Mouse (Mus musculus) intestine, postnatal 0 days (tissue): ENCODE results near the gene Scfd2. TPM values are rescaled to one million over a fixed set of nuclear protein-coding genes. Genes with fewer than 3 reads are reported as not detected.
A peak's percentile ranks its signal among the peaks of the same experiment; 100 is the strongest.

ENCODE experiments used
- ATAC-seq: fragments of 200-750 bp; cut with Nextera tagmentation; 2 replicates; pipeline ENCODE4 v1.8.0; 2017; ENCODE audit warnings: mild to moderate bottlenecking, moderate TSS enrichment, moderate library complexity
- H3K27ac ChIP-seq: fragments of 300-500 bp; sonication (generic); 2 replicates; pipeline ENCODE4 v1.5.1; 2014; ENCODE audit warnings: mild to moderate bottlenecking, low read depth, low read length, moderate library complexity
- H3K27me3 ChIP-seq: fragments of 300-500 bp; sonication (generic); replicated peaks from 2 replicates; pipeline ENCODE4 v1.6.1; 2014; ENCODE audit warnings: low read length, mixed read lengths; ENCODE audit not compliant: control insufficient read depth, insufficient read depth
- H3K36me3 ChIP-seq: fragments of 300-500 bp; sonication (generic); 2 replicates; pipeline ENCODE4 v1.6.1; 2014; ENCODE audit warnings: mild to moderate bottlenecking, moderate library complexity; ENCODE audit not compliant: control insufficient read depth, insufficient read depth
- H3K4me1 ChIP-seq: fragments of 300-500 bp; sonication (generic); replicated peaks from 2 replicates; pipeline ENCODE4 v1.6.1; 2014; ENCODE audit warnings: antibody characterized with exemption, low read length, mixed read lengths; ENCODE audit not compliant: control insufficient read depth, insufficient read depth
- H3K4me2 ChIP-seq: fragments of 300-500 bp; sonication (generic); replicated peaks from 2 replicates; pipeline ENCODE4 v1.6.1; 2014; ENCODE audit warnings: low read depth, mild to moderate bottlenecking, moderate library complexity
- H3K4me3 ChIP-seq: fragments of 300-500 bp; sonication (generic); 2 replicates; pipeline ENCODE4 v1.5.1; 2014; ENCODE audit warnings: low read depth, low read length
- H3K9ac ChIP-seq: fragments of 300-500 bp; sonication (generic); 2 replicates; pipeline ENCODE4 v1.6.1; 2014; ENCODE audit warnings: mild to moderate bottlenecking, low read depth, low read length
- H3K9me3 ChIP-seq: fragments of 300-500 bp; sonication (generic); 2 replicates; pipeline ENCODE4 v1.6.1; 2016; ENCODE audit warnings: mixed run types; ENCODE audit not compliant: control insufficient read depth
- CTCF ChIP-seq: sonication (generic); IDR thresholded peaks from 2 replicates; pipeline ENCODE4 v1.5.1; 2016; ENCODE audit warnings: low read depth, mild to moderate bottlenecking, control low read depth, antibody characterized with exemption, moderate library complexity
- WGBS: fragments of 180-500 bp; shearing (Covaris S2); extraction: QIAGEN DNeasy Blood & Tissue Kit; methylation state at CpG from one replicate; pipeline ENCODE4 v1.1.7; 2014; 5-methylcytosine and 5-hydroxymethylcytosine counted together
- polyA plus RNA-seq: library from polyadenylated mRNA; unstranded; fragments of >200 nt; fragmentation: Nextera tagmentation; extraction: Ambion mirVana; gene quantifications from 2 replicates; pipeline ENCODE4 v1.2.1, GENCODE M21; 2015

The Scfd2 gene
- polyA plus RNA-seq, 1 experiment from 2014 or later, result 16.8 TPM

DNA sequence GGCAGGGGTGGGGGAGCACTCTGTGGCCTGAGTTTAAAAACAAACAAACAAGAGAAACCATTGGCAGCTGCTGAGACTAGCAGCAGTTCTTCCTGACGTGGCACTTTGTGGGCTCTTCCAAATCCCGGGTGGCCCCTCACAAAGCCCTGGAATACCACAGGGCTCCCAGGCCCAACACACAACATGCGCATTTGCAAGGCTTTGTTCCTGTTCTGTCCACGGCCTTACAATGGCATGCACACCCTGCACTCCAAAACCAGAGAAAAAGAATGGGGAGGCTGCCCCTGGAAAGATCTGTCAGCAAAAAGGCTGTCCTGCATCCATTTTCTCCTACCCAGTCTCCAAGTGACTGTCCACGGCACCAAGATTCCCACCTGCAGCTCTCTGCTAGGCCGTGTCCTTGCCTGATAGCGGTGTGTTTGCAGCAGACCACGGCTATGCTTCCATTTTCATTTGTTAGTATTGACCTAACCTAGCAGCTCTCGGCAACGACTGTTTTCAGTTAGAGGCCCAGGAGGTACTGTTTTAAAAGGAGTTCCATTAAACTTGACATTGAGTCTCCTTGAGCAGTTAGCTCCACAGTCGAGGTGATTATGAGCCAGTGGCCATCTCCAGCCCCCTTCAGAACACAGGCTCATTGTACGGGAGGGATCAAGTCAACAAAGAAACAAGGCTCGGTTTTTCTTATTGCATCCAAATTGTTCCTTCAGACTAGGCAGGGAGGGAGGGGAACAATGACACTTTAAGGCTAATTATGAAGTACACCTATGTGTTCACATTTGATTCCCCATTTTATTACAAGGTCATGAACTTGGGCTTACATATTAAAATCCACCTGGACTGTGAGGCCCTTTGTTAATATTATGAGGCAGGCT lies 265.7 kb downstream of the Scfd2 start:
- Histone ChIP-seq H3K27ac (no peak overlapping the region), H3K27me3 (no peaks in the 10 kb centered on the region), H3K4me2 (no peak overlapping the region), H3K36me3 (no peaks in the 10 kb centered on the region; the same call in 1 of the 2 replicates), H3K4me3 (no peak overlapping the region), H3K9ac (no peak overlapping the region), H3K4me1 (peaks cover 1% of the 10 kb centered on the region; the same call in 1 of the 2 replicates), H3K9me3 (no peaks in the 10 kb centered on the region)
- TF ChIP-seq CTCF, result no peak
- no peak for ATAC-seq
- 59% methylated on average over 13 of the region's 13 CpGs for WGBS

DNA sequence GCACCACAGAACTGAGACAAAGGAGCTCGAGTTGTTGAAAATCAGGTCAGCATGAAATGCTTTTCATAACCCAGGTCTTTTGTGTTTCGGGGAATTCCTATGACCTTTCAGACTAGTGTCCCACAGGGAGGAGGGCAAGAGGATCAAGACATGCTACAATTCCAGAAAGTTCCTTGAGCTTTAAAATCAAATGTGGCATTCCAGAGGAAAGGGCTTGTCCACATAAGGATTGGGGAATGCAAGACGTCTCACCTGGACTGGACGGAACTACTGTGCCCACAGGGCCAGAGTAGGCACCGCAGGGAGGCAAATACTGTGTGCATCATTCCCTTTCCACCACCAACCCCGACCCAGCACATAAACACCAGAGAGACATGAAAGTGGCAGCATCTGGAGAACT lies 266.4 kb downstream of the Scfd2 start:
- Histone ChIP-seq H3K9me3 (no peaks in the 10 kb centered on the region), H3K9ac (no peak overlapping the region), H3K27ac (no peak overlapping the region), H3K36me3 (no peaks in the 10 kb centered on the region; the same call in 1 of the 2 replicates), H3K4me1 (peaks cover 4% of the 10 kb centered on the region; the same call in 1 of the 2 replicates), H3K4me3 (no peak overlapping the region), H3K27me3 (no peaks in the 10 kb centered on the region), H3K4me2 (no peak overlapping the region)
- TF ChIP-seq CTCF, result no peak
- no peak for ATAC-seq
- 75% methylated on average over 6 of the region's 6 CpGs for WGBS

DNA sequence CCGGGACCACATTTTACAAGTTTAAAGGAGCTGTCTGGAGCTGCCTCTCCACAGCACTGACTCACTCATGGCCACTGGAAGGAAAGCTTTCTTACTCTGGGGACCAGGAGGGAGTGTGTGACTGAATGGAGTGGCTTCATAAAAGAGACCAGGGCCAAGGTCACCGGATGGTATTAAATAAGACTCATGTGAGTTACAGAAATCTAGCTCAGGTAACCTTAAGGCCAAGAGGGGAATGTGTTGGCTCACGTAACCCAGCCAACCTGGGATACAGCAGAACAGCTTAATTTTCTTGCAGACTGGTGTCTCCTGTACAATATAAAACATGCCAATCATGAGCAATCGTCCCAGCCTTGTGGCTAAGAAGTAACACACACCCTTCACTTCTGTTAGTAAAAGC lies 267.0 kb downstream of the Scfd2 start:
- TF ChIP-seq CTCF, result no peak
- Histone ChIP-seq H3K36me3 (no peaks in the 10 kb centered on the region; the same call in 1 of the 2 replicates), H3K27ac (no peak overlapping the region), H3K9me3 (no peaks in the 10 kb centered on the region), H3K9ac (no peak overlapping the region), H3K4me2 (no peak overlapping the region), H3K4me1 (peaks cover 4% of the 10 kb centered on the region; the same call in 1 of the 2 replicates), H3K4me3 (no peak overlapping the region), H3K27me3 (no peaks in the 10 kb centered on the region)
- no peak for ATAC-seq
- WGBS, result 75% methylated on average over 4 of the region's 4 CpGs

DNA sequence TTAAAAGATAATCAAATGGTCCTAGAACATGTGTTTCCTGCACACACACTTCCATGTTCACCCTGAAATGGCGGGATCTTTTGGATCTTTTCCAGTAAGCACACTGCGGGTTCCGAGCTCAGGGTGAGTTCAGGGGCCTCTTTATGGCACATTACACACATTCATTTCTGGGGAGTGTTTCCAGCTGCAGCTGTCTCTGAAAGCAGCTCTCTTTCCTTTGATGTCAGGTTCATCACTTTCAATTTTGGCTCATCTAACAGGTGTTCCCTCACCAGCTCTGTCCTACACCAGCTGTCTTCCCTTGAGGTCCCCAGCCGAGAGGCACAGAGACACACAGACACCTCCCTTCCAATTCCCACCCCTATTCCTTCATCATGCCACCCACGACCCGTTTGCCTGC lies 270.5 kb downstream of the Scfd2 start:
- WGBS, result 34% methylated on average over 6 of the region's 6 CpGs
- no peaks in the 10 kb centered on the region for H3K27me3 ChIP-seq
- TF ChIP-seq CTCF, result no peak
- H3K27ac ChIP-seq, result no peak overlapping the region
- H3K9me3 ChIP-seq, result no peaks in the 10 kb centered on the region
- H3K36me3 ChIP-seq, result no peaks in the 10 kb centered on the region; the same call in 1 of the 2 replicates
- H3K4me3 ChIP-seq, result no peak overlapping the region
- H3K4me1 ChIP-seq, result peaks cover 4% of the 10 kb centered on the region; the same call in 1 of the 2 replicates
- H3K4me2 ChIP-seq, result peak overlapping the region; percentile 21; the same call in 1 of the 2 replicates
- peak; percentile 74 for ATAC-seq
- no peak overlapping the region for H3K9ac ChIP-seq

DNA sequence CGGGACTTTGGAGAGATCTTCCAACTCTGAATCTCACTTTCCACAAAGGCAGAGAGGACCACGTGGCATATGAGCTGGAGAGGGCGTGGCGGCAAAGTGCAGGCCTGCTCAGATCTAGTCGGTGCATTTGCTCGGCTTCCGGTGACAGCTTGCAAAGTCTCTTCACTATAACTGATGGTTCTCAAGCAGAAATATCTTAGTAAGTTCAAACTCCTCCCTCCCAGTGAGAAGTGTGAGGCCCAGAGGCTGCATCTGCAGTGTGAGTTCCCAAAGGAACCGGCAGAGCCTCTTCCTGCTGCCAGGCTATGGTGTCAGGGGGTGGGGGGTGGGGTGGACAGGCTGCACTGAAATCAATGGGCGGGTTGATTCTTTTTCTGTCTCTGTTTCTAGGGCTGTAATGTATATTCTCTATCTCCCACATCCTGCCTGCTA lies 271.2 kb downstream of the Scfd2 start:
- Histone ChIP-seq H3K4me1 (peaks cover 4% of the 10 kb centered on the region; the same call in 1 of the 2 replicates), H3K4me2 (peak overlapping the region; percentile 21), H3K36me3 (no peaks in the 10 kb centered on the region; the same call in 1 of the 2 replicates), H3K27me3 (no peaks in the 10 kb centered on the region), H3K9me3 (no peaks in the 10 kb centered on the region), H3K27ac (no peak overlapping the region), H3K9ac (no peak overlapping the region), H3K4me3 (no peak overlapping the region)
- peak; percentile 66 for ATAC-seq
- WGBS, result 8% methylated on average over 9 of the region's 9 CpGs
- TF ChIP-seq CTCF, result no peak

DNA sequence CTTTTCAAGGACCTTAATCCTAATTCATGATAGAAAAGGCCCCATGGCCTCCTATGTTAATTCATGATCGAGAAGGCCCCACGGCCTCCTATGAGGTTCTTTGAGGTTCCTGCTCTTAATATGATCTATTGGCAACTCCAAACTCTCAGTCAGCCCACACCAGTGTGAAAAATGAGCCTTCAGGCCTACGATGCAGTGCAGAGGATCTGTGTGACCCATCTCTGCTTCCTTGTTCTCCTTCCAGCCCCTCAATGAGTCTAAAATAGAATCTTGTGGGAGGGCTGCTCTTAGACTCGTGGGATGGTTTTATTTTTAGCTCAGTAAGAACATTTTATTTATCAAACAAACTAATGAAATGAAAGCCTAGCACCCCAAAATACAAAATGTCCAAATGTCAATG lies 274.9 kb downstream of the Scfd2 start:
- 58% methylated on average over 4 of the region's 4 CpGs for whole genome bisulfite sequencing
- ATAC-seq, result no peak
- Histone ChIP-seq H3K27ac (no peak overlapping the region), H3K9me3 (no peaks in the 10 kb centered on the region), H3K4me1 (peaks cover 4% of the 10 kb centered on the region; the same call in 1 of the 2 replicates), H3K4me3 (no peak overlapping the region), H3K9ac (no peak overlapping the region), H3K36me3 (no peaks in the 10 kb centered on the region; the same call in 1 of the 2 replicates), H3K27me3 (no peaks in the 10 kb centered on the region), H3K4me2 (no peak overlapping the region)
- no peak for TF ChIP-seq CTCF
